Mouse (Mus musculus): ENCODE measurements around the gene Gm49322. TPM values are rescaled to one million over a fixed set of nuclear protein-coding genes. Genes with fewer than 3 reads are reported as not detected.
A peak's percentile ranks its signal among the peaks of the same experiment; 100 is the strongest.

Gene Gm49322
- polyA plus RNA-seq, 1 experiment from 2014 or later, result 3.6 TPM

- no peaks in the 10 kb centered on the region for H3K9me3 ChIP-seq (ENCODE audit: control insufficient read depth, low read length)
- H3K9ac ChIP-seq (ENCODE audit: low read depth, low read length), result no peak overlapping the region
- no peaks in the 10 kb centered on the region for H3K27me3 ChIP-seq (replicated peaks; ENCODE audit: control insufficient read depth, insufficient read depth, low read length)
- no peak overlapping the region for H3K27ac ChIP-seq (ENCODE audit: low read depth, low read length)
- DNase-seq (ENCODE audit: low spot score) (no peak), ATAC-seq (replicated peaks; ENCODE audit: low FRiP score) (no peak)
- H3K4me3 ChIP-seq (ENCODE audit: low read depth, low read length), result no peak overlapping the region
- 94% methylated on average over 34 of the region's 34 CpGs for WGBS
- H3K36me3 ChIP-seq (ENCODE audit: control insufficient read depth, insufficient read depth, low read length), result peaks cover 36% of the 10 kb centered on the region
- H3K4me1 ChIP-seq (replicated peaks; ENCODE audit: control insufficient read depth, insufficient read depth, low read length), result peaks cover 27% of the 10 kb centered on the region
- no peak overlapping the region for H3K4me2 ChIP-seq
Measured at GRCm38 (mm10) chr10:80606737-80607350, 1.0 kb downstream of the Gm49322 start.

GRCm38 (mm10) chr10:80608435-80608834, 2.6 kb downstream of the Gm49322 start:
- Histone ChIP-seq H3K4me2 (no peak overlapping the region), H3K27ac (ENCODE audit: low read depth, low read length) (no peak overlapping the region), H3K36me3 (ENCODE audit: control insufficient read depth, insufficient read depth, low read length) (peaks cover 43% of the 10 kb centered on the region), H3K4me3 (ENCODE audit: low read depth, low read length) (no peak overlapping the region), H3K4me1 (replicated peaks; ENCODE audit: control insufficient read depth, insufficient read depth, low read length) (peaks cover 21% of the 10 kb centered on the region), H3K9ac (ENCODE audit: low read depth, low read length) (no peak overlapping the region), H3K9me3 (ENCODE audit: control insufficient read depth, low read length) (no peaks in the 10 kb centered on the region), H3K27me3 (replicated peaks; ENCODE audit: control insufficient read depth, insufficient read depth, low read length) (no peaks in the 10 kb centered on the region)
- 91% methylated on average over 3 of the region's 3 CpGs for whole genome bisulfite sequencing
- ATAC-seq (replicated peaks; ENCODE audit: low FRiP score) (no peak), DNase-seq (ENCODE audit: low spot score) (no peak)

GRCm38 (mm10) chr10:80609269-80609924, 3.6 kb downstream of the Gm49322 start:
- Histone ChIP-seq H3K4me3 (ENCODE audit: low read depth, low read length) (no peak overlapping the region), H3K36me3 (ENCODE audit: control insufficient read depth, insufficient read depth, low read length) (peaks cover 48% of the 10 kb centered on the region), H3K9ac (ENCODE audit: low read depth, low read length) (no peak overlapping the region), H3K4me2 (no peak overlapping the region), H3K4me1 (replicated peaks; ENCODE audit: control insufficient read depth, insufficient read depth, low read length) (peaks cover 12% of the 10 kb centered on the region), H3K9me3 (ENCODE audit: control insufficient read depth, low read length) (no peaks in the 10 kb centered on the region), H3K27ac (ENCODE audit: low read depth, low read length) (no peak overlapping the region), H3K27me3 (replicated peaks; ENCODE audit: control insufficient read depth, insufficient read depth, low read length) (no peaks in the 10 kb centered on the region)
- ATAC-seq (replicated peaks; ENCODE audit: low FRiP score), result no peak
- 91% methylated on average over 10 of the region's 10 CpGs for WGBS
- DNase-seq (ENCODE audit: low spot score), result no peak

GRCm38 (mm10) chr10:80610116-80610785, 4.4 kb downstream of the Gm49322 start:
- 86% methylated on average over 9 of the region's 9 CpGs for WGBS

GRCm38 (mm10) chr10:80611024-80611423, 5.2 kb downstream of the Gm49322 start:
- WGBS, result 51% methylated on average over 4 of the region's 4 CpGs
- peak; percentile 60; the same call in 1 of the 2 replicates for ATAC-seq (replicated peaks; ENCODE audit: low FRiP score)

More at GRCm38 (mm10) chr10:80610116-80610785, 4.4 kb downstream of the Gm49322 start:
- no peak overlapping the region for H3K4me2 ChIP-seq
- H3K4me3 ChIP-seq (ENCODE audit: low read depth, low read length), result 0 out of 2 replicates have a peak overlapping the region, but pooled peaks have one; percentile 5
- H3K27ac ChIP-seq (ENCODE audit: low read depth, low read length), result no peak overlapping the region
- ATAC-seq (replicated peaks; ENCODE audit: low FRiP score), result no peak
- no peak for DNase-seq (ENCODE audit: low spot score)
- peaks cover 5% of the 10 kb centered on the region; the same call in 1 of the 2 replicates for H3K4me1 ChIP-seq (replicated peaks; ENCODE audit: control insufficient read depth, insufficient read depth, low read length)
- no peak overlapping the region; the same call in 1 of the 2 replicates for H3K9ac ChIP-seq (ENCODE audit: low read depth, low read length)
- H3K27me3 ChIP-seq (replicated peaks; ENCODE audit: control insufficient read depth, insufficient read depth, low read length), result no peaks in the 10 kb centered on the region
- H3K9me3 ChIP-seq (ENCODE audit: control insufficient read depth, low read length), result no peaks in the 10 kb centered on the region
- H3K36me3 ChIP-seq (ENCODE audit: control insufficient read depth, insufficient read depth, low read length), result peaks cover 54% of the 10 kb centered on the region

GRCm38 (mm10) chr10:80611905-80612304, 6.1 kb downstream of the Gm49322 start:
- Histone ChIP-seq H3K4me2 (no peak overlapping the region), H3K36me3 (ENCODE audit: control insufficient read depth, insufficient read depth, low read length) (peaks cover 43% of the 10 kb centered on the region), H3K9ac (ENCODE audit: low read depth, low read length) (no peak overlapping the region), H3K27me3 (replicated peaks; ENCODE audit: control insufficient read depth, insufficient read depth, low read length) (no peaks in the 10 kb centered on the region), H3K27ac (ENCODE audit: low read depth, low read length) (no peak overlapping the region), H3K9me3 (ENCODE audit: control insufficient read depth, low read length) (no peaks in the 10 kb centered on the region), H3K4me1 (replicated peaks; ENCODE audit: control insufficient read depth, insufficient read depth, low read length) (no peaks in the 10 kb centered on the region), H3K4me3 (ENCODE audit: low read depth, low read length) (no peak overlapping the region)
- 88% methylated on average over 3 of the region's 3 CpGs for WGBS
- DNase-seq (ENCODE audit: low spot score), result no peak
- no peak for ATAC-seq (replicated peaks; ENCODE audit: low FRiP score)

More at GRCm38 (mm10) chr10:80611024-80611423, 5.2 kb downstream of the Gm49322 start:
- Histone ChIP-seq H3K9me3 (ENCODE audit: control insufficient read depth, low read length) (no peaks in the 10 kb centered on the region), H3K4me2 (no peak overlapping the region), H3K27me3 (replicated peaks; ENCODE audit: control insufficient read depth, insufficient read depth, low read length) (no peaks in the 10 kb centered on the region), H3K4me3 (ENCODE audit: low read depth, low read length) (no peak overlapping the region), H3K4me1 (replicated peaks; ENCODE audit: control insufficient read depth, insufficient read depth, low read length) (peaks cover 5% of the 10 kb centered on the region; the same call in 1 of the 2 replicates), H3K9ac (ENCODE audit: low read depth, low read length) (peak overlapping the region; percentile 1; the same call in 1 of the 2 replicates), H3K36me3 (ENCODE audit: control insufficient read depth, insufficient read depth, low read length) (peaks cover 52% of the 10 kb centered on the region), H3K27ac (ENCODE audit: low read depth, low read length) (no peak overlapping the region)
- no peak for DNase-seq (ENCODE audit: low spot score)

GRCm38 (mm10) chr10:80613821-80614220, 8.0 kb downstream of the Gm49322 start:
- no peak for DNase-seq (ENCODE audit: low spot score)
- WGBS, result 81% methylated on average over 3 of the region's 3 CpGs
- no peak for ATAC-seq (replicated peaks; ENCODE audit: low FRiP score)
- no peak overlapping the region for H3K9ac ChIP-seq (ENCODE audit: low read depth, low read length)
- no peaks in the 10 kb centered on the region for H3K27me3 ChIP-seq (replicated peaks; ENCODE audit: control insufficient read depth, insufficient read depth, low read length)
- no peak overlapping the region for H3K4me2 ChIP-seq
- no peak overlapping the region for H3K4me3 ChIP-seq (ENCODE audit: low read depth, low read length)
- H3K36me3 ChIP-seq (ENCODE audit: control insufficient read depth, insufficient read depth, low read length), result peaks cover 28% of the 10 kb centered on the region
- H3K27ac ChIP-seq (ENCODE audit: low read depth, low read length), result no peak overlapping the region
- H3K4me1 ChIP-seq (replicated peaks; ENCODE audit: control insufficient read depth, insufficient read depth, low read length), result no peaks in the 10 kb centered on the region
- no peaks in the 10 kb centered on the region for H3K9me3 ChIP-seq (ENCODE audit: control insufficient read depth, low read length)

GRCm38 (mm10) chr10:80614351-80614750, 8.5 kb downstream of the Gm49322 start:
- Histone ChIP-seq H3K9me3 (ENCODE audit: control insufficient read depth, low read length) (no peaks in the 10 kb centered on the region), H3K36me3 (ENCODE audit: control insufficient read depth, insufficient read depth, low read length) (peaks cover 23% of the 10 kb centered on the region), H3K4me1 (replicated peaks; ENCODE audit: control insufficient read depth, insufficient read depth, low read length) (no peaks in the 10 kb centered on the region; the same call in 1 of the 2 replicates), H3K27ac (ENCODE audit: low read depth, low read length) (no peak overlapping the region), H3K9ac (ENCODE audit: low read depth, low read length) (no peak overlapping the region), H3K4me3 (ENCODE audit: low read depth, low read length) (no peak overlapping the region), H3K4me2 (no peak overlapping the region), H3K27me3 (replicated peaks; ENCODE audit: control insufficient read depth, insufficient read depth, low read length) (no peaks in the 10 kb centered on the region)
- 88% methylated on average over 6 of the region's 6 CpGs for WGBS
- DNase-seq (ENCODE audit: low spot score), result no peak
- ATAC-seq (replicated peaks; ENCODE audit: low FRiP score), result no peak

Measured in liver, embryonic 11.5 days (tissue).